Mouse (Mus musculus): ENCODE data around the gene Aebp1.

The Aebp1 gene

GRCm38 (mm10) chr11:5861678-5862393, at the start of gene Aebp1:
TSS of gene Aebp1 (plus strand) at chr11:5861947.
- no peak for DNase-seq (ENCODE audit: low spot score in 2 of 2)

GRCm38 (mm10) chr11:5813381-5813780, 48.4 kb upstream of the Aebp1 start:
- peak in 1 of 2 experiments; percentile 18 for DNase-seq (ENCODE audit: low spot score in 2 of 2)

- no peak for DNase-seq (ENCODE audit: low spot score in 2 of 2)
These were observed 42.5 kb upstream of the Aebp1 start for GRCm38 (mm10) chr11:5819223-5819622.

- DNase-seq (ENCODE audit: low spot score in 2 of 2) = no peak
These were observed 36.3 kb upstream of the Aebp1 start for GRCm38 (mm10) chr11:5825432-5825831.

GRCm38 (mm10) chr11:5827931-5828330, 33.8 kb upstream of the Aebp1 start:
- no peak for DNase-seq (ENCODE audit: low spot score in 2 of 2)

- DNase-seq (ENCODE audit: low spot score in 2 of 2) = no peak
These were observed 33.1 kb upstream of the Aebp1 start for GRCm38 (mm10) chr11:5828509-5829191.

GRCm38 (mm10) chr11:5829327-5829726, 32.4 kb upstream of the Aebp1 start:
- DNase-seq (ENCODE audit: low spot score in 2 of 2) = no peak

- peak in 1 of 2 experiments; percentile 16 for DNase-seq (ENCODE audit: low spot score in 2 of 2)
These were observed 27.2 kb upstream of the Aebp1 start for GRCm38 (mm10) chr11:5834506-5834905.

- DNase-seq (ENCODE audit: low spot score in 2 of 2) = no peak
These were observed 26.7 kb upstream of the Aebp1 start for GRCm38 (mm10) chr11:5835057-5835456.

GRCm38 (mm10) chr11:5836126-5836525, 25.6 kb upstream of the Aebp1 start:
- DNase-seq (ENCODE audit: low spot score in 2 of 2) = no peak

GRCm38 (mm10) chr11:5837251-5838246, 24.2 kb upstream of the Aebp1 start, which contains the start of gene Polm:
TSS of gene Polm (minus strand) at chr11:5838016.
- DNase-seq (ENCODE audit: low spot score in 2 of 2) = peak; percentile 91 to 93

- no peak for DNase-seq (ENCODE audit: low spot score in 2 of 2)
These were observed 21.4 kb upstream of the Aebp1 start for GRCm38 (mm10) chr11:5840346-5840745.

- no peak for DNase-seq (ENCODE audit: low spot score in 2 of 2)
These were observed 20.0 kb upstream of the Aebp1 start for GRCm38 (mm10) chr11:5841751-5842150.

GRCm38 (mm10) chr11:5843131-5843530, 18.6 kb upstream of the Aebp1 start:
- no peak for DNase-seq (ENCODE audit: low spot score in 2 of 2)

GRCm38 (mm10) chr11:5846639-5847345, 15.0 kb upstream of the Aebp1 start:
- DNase-seq (ENCODE audit: low spot score in 2 of 2) = no peak

GRCm38 (mm10) chr11:5848741-5849140, 13.0 kb upstream of the Aebp1 start:
- DNase-seq (ENCODE audit: low spot score in 2 of 2) = peak; percentile 76 to 87

- DNase-seq (ENCODE audit: low spot score in 2 of 2) = no peak
These were observed 12.4 kb upstream of the Aebp1 start for GRCm38 (mm10) chr11:5849316-5849715.

GRCm38 (mm10) chr11:5850452-5850851, 11.3 kb upstream of the Aebp1 start:
- DNase-seq (ENCODE audit: low spot score in 2 of 2) = no peak

- DNase-seq (ENCODE audit: low spot score in 2 of 2) = no peak
These were observed 10.6 kb upstream of the Aebp1 start for GRCm38 (mm10) chr11:5851021-5851736.

GRCm38 (mm10) chr11:5852314-5852713, 9.4 kb upstream of the Aebp1 start:
- no peak for DNase-seq (ENCODE audit: low spot score in 2 of 2)

GRCm38 (mm10) chr11:5855481-5855880, 6.3 kb upstream of the Aebp1 start:
- no peak for DNase-seq (ENCODE audit: low spot score in 2 of 2)
